Mouse (Mus musculus): ENCODE data around the gene 4930563M21Rik.
"Not testable (repeated sequence)": the region's sequence is repeated elsewhere in the genome, so short reads cannot be mapped to it uniquely, and the experiment has no call there.

Gene 4930563M21Rik

DNA sequence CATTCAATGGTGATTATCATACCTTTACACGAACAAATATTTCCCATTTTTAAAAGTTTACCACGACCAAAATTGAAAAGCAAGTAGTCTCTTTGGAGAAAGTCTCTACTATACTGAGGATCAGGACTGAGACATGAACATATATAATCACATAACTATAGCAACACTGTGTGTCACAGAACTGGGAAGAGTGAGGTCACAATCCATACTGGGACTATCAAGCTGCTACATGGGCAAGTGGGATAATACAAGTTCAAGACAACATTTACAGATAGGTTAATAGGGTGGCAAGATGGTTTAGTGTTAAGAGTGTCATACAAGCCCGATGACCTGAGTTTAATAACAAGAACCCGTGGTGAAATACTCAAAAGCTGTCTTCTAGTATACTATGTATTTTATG, at the start of gene 4930563M21Rik:
4930563M21Rik (minus strand) TSS at position 101 of the 400 bp plus-strand sequence.
- DNase-seq = no peak

DNA sequence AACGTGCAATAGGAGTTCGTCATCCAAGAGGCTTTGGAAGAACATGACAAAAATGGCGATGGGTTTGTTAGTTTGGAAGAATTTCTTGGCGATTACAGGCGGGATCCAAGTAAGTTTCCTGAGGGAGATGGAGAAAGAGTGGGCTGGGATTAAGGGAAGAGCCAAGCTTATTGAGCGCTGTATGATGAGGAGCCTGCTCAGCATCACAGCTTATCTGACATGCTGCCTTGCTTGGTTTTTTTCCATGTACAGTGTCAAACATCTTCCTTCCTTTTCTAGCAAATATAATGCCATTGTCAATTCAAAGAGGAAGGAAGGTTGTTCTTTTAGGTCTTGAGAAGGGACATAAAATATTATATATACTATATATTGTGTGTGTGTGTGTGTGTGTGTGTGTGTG, 45.8 kb upstream of the 4930563M21Rik start:
- no peak for DNase-seq

- DNase-seq = no peak
These were observed 43.4 kb upstream of the 4930563M21Rik start for GRCm38 (mm10) chr9:56053796-56054195.

- DNase-seq = no peak
These were observed 31.9 kb upstream of the 4930563M21Rik start for GRCm38 (mm10) chr9:56042181-56042621.

GRCm38 (mm10) chr9:56041372-56042180, 31.2 kb upstream of the 4930563M21Rik start, which contains the start of gene Rcn2:
Gene Rcn2, plus strand, starts transcription at chr9:56041845.
- peak; percentile 96 for DNase-seq

DNA sequence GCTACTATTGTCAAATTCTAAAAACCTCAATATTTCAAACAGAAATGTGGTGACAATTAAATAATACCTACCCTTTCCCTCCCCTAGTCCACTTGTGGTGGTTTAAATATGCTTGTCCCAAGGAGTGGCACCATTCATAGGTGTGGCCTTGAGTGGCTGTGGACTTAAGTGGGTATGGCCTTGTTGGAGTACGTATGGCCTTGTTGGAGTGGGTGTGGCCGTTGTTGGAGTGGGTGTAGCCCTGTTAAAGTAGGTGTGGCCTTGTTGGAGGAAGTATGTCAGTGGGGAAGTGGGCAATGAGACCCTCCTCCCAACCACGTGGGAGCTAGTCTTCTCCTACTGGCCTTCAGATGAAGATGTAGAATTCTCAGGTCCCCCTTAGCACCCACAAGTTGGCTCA, 21.9 kb upstream of the 4930563M21Rik start:
- DNase-seq = no peak

- no peak for DNase-seq
These were observed 16.9 kb upstream of the 4930563M21Rik start for GRCm38 (mm10) chr9:56027292-56027691.

DNA sequence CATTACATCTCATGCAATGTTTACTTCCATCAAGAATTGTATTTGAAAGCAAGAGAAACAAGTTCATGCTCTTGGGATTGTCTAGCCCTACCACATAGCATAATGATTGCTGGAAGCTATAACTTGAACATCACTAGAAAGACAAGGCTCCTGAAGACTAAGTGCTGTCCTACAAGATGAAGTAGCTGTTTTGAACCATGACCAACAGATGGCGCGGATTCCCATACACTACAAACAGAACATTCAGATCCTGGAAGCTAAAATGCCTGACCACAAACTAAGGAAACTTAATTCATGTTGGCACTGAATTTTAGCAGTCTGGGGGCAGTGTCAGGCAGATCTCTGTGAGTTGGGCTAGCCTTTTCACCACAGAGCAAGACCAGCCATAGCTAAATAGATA, 14.4 kb upstream of the 4930563M21Rik start:
- DNase-seq = no peak

- not testable (repeated sequence) for DNase-seq
These were observed 5.7 kb downstream of the 4930563M21Rik start for GRCm38 (mm10) chr9:56004679-56005078.

DNA sequence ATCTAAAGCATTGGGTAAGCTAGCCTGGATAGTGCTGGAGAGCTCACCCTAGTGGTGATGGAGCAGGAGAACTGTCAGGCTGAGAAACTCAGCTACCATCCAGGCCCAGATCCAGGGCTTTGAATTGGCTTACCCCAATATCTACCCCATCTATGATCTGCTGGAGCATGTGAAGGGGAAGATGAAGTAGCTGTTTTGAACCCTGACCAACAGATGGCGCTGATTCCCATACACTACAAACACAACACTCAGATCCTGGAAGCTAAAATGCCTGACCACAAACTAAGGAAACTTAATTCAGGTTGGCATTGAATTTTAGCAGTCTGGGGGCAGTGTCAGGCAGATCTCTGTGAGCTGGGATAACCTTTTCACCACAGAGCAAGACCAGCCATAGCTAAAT, 63.5 kb downstream of the 4930563M21Rik start:
- DNase-seq = peak; percentile 20

DNA sequence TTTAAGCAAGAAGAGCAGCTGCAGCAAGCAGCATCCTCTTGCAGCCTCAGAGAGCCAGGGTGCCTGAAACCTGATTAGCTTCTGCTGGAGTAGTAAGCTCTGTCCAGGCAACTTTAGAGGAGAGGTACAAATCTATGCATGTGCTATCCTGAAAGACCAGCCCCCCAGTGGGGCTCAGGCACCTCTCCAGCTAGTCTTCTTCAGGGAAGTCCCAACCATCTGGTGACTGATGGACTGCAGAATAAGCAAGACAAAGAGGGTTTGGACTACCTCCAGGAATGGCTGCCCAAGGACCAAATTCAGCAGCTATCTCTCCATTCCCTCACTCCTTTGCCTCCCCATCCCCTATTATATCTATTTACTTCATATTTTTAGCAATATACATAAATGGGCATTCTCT, 69.0 kb downstream of the 4930563M21Rik start:
- no peak for DNase-seq

GRCm38 (mm10) chr9:55938618-55938985, 71.7 kb downstream of the 4930563M21Rik start:
- DNase-seq = no peak

DNA sequence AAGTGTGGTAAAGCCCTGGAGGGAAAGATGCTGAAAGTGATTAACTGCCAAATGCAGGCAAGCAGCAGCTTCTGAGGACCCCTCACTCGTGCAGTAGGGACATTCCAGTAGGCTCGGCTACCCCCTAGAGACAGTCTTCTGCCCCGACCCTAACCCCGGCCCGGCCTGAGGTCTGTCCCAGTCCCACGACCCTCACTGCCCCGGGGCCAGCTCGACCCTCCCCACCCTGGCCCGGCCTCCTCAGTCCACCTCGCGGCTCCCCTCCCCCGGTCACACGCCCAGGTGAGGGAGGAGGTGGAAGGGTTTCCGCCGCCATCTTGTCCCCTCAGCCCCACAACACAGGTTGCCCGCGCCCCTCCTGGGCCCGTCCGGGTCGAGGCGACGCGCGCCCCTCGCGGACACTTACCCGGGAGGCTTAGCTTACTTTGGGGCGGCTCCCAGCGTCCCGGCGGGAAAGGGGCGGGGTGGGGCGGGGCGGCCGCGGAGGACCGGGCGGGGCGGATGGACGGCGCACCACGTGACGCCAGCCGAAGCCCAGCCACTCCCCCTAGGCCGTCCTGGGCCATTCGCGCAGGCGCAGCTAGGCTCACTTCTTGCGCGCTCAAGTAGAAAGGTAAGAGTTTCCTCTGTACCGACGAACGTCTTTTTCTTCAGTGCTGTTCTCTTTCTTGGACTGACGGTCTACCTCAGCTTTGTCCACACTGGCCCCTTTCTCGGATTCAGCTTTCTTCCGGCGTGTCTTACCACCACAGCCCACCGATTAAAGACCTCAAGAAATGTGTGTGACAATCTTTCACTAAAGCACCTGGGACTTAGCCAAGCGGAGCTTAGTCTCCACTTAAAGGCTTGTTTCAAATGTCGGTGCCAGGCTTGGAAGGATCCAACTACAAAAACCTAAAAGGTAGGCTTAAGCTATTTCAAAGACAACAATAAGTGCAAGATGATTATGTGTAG, 72.4 kb downstream of the 4930563M21Rik start, which contains the start of gene Scaper:
Scaper (minus strand) TSS at position 456 of the 954 bp plus-strand sequence.
- peak; percentile 78 for DNase-seq

- no peak for DNase-seq
These were observed 73.1 kb downstream of the 4930563M21Rik start for GRCm38 (mm10) chr9:55937224-55937663.

DNA sequence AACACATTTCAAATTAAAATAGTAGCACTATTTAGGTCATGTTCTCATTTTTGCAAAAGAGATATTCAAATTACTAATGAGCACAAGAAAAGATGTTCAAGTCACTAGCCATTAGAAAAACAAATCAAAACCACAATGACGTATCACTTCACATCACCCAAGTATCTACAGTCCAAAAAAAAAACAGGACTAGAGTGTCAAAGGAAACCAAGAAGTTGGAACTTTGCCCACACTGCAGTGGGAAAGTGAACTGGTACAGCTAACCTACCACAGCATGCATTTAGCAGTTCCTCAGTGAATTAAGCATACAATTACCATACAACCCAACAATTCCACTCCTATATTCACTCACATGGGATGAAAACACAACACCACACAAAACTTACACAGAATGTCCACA, 77.9 kb downstream of the 4930563M21Rik start:
- DNase-seq = no peak

GRCm38 (mm10) chr9:55918579-55918978, 91.8 kb downstream of the 4930563M21Rik start:
- DNase-seq = no peak

- DNase-seq = no peak
These were observed 93.6 kb downstream of the 4930563M21Rik start for GRCm38 (mm10) chr9:55916751-55917150.
